Mouse (Mus musculus) neural tube, embryonic 14.5 days (tissue): ENCODE data around the gene Ttc39a. TPM values are rescaled to one million over a fixed set of nuclear protein-coding genes. Genes with fewer than 3 reads are reported as not detected.

Experiments used
- ATAC-seq: fragments of 200-750 bp; cut with Nextera tagmentation; 2 replicates; pipeline ENCODE4 v1.8.0; 2017; ENCODE audit warnings: low read depth, mild to moderate bottlenecking, moderate TSS enrichment, moderate library complexity
- H3K27ac ChIP-seq: fragments of 300-500 bp; sonication (generic); 2 replicates; pipeline ENCODE4 v1.5.1; 2014; ENCODE audit warnings: low read depth, mild to moderate bottlenecking, control low read depth, low read length, moderate library complexity, mixed read lengths
- H3K27me3 ChIP-seq: fragments of 300-500 bp; sonication (generic); 2 replicates; pipeline ENCODE4 v1.6.1; 2014; ENCODE audit warnings: low read length; ENCODE audit not compliant: control insufficient read depth, insufficient read depth
- H3K36me3 ChIP-seq: fragments of 300-500 bp; sonication (generic); 2 replicates; pipeline ENCODE4 v1.6.1; 2014; ENCODE audit warnings: low read length, mixed read lengths; ENCODE audit not compliant: control insufficient read depth, insufficient read depth
- H3K4me1 ChIP-seq: fragments of 300-500 bp; sonication (generic); 2 replicates; pipeline ENCODE4 v1.6.1; 2014; ENCODE audit warnings: low read length; ENCODE audit not compliant: control insufficient read depth, insufficient read depth
- H3K4me2 ChIP-seq: fragments of 300-500 bp; sonication (generic); 2 replicates; pipeline ENCODE4 v1.6.1; 2014; ENCODE audit warnings: mild to moderate bottlenecking, low read depth, low read length, control low read depth
- H3K4me3 ChIP-seq: fragments of 300-500 bp; sonication (generic); 2 replicates; pipeline ENCODE4 v1.5.1; 2014; ENCODE audit warnings: low read depth, low read length, control low read depth, mixed read lengths
- H3K9ac ChIP-seq: fragments of 300-500 bp; sonication (generic); replicated peaks from 2 replicates; pipeline ENCODE4 v1.6.1; 2014; ENCODE audit warnings: low read depth, mild to moderate bottlenecking, control low read depth, low read length, mixed read lengths
- H3K9me3 ChIP-seq: fragments of 300-500 bp; sonication (generic); 2 replicates; pipeline ENCODE4 v1.6.1; 2016; ENCODE audit warnings: low read length; ENCODE audit not compliant: control insufficient read depth
- WGBS: fragments of 180-500 bp; shearing (Covaris S2); extraction: QIAGEN DNeasy Blood & Tissue Kit; methylation state at CpG from one replicate; pipeline ENCODE4 v1.1.7; 2014; 5-methylcytosine and 5-hydroxymethylcytosine counted together
- polyA plus RNA-seq: library from polyadenylated mRNA; unstranded; fragments of >200 nt; fragmentation: Nextera tagmentation; extraction: Ambion mirVana; gene quantifications from 2 replicates; pipeline ENCODE4 v1.2.1, GENCODE M21; 2014

The Ttc39a gene
- 3.2 and 4.9 TPM in 2 replicates for polyA plus RNA-seq

DNA sequence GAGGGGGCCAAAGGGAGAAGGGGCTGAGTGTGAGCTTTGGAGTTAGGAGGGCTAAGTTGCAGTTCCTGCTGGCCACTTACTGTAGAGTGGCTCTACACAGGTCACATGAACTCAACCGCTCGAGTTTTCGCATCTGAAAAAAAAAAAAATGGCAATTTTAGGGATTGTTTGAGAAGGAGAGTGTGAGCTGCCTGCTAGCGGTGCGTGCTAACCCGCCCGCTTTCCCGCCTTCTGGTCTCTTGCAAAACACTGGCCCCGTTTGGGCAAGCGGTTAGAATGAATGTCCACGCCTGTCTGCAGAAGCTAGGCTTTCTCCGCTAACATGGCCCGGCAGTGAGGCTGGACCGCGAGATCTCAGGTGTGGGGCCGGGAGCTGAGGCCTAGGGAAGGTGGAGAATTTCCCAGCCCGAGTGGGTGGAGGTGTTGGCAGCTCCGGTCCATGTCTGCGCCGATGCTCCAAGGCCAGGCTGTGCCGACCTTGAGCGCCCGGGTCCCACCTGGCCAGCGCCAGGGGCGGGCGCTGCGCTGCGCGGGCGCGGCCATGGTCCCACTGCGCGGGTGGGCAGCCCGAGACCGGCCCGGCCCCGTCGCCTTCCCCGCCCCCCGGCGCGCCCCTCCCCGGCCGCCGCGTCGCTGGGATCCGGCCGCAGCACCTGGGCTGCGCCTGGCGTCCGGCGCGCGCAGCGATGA is at the start of gene Ttc39a:
TSS of gene Ttc39a (plus strand) at position 138 of the 690 bp plus-strand sequence.
- Histone ChIP-seq H3K27me3 (no peaks in the 10 kb centered on the region), H3K4me2 (peak within 1 kb of the TSS; percentile 98), H3K4me3 (peak within 1 kb of the TSS; percentile 56), H3K4me1 (peaks cover 9% of the 10 kb centered on the region), H3K9ac (peak within 1 kb of the TSS; percentile 78), H3K36me3 (no peaks in the 10 kb centered on the region), H3K27ac (no peak within 1 kb of the TSS), H3K9me3 (no peaks in the 10 kb centered on the region)
- WGBS, result under 1% methylated on average over 45 of the region's 56 CpGs
- peak; percentile 67 for ATAC-seq

DNA sequence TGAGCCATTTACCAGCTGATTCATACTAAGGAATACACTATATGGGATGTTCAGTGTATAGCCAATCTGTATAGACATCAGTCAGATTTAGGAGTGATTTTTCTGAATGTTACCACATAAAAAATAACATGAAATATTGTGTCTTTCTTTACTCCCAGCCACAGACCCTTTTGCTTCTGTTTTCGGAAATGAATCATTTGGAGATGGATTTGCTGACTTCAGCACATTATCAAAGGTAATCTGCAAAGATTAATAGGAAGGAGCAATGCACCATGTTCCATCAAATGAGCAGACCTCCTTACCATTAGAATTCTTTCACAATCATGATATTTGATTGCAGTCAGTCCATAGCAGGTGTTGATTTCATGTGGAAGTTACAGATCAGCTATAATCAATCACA is 28.3 kb upstream of the Ttc39a start:
- Histone ChIP-seq H3K4me1 (no peaks in the 10 kb centered on the region), H3K4me3 (no peak overlapping the region), H3K4me2 (no peak overlapping the region), H3K9ac (no peak overlapping the region), H3K9me3 (no peaks in the 10 kb centered on the region), H3K27me3 (no peaks in the 10 kb centered on the region), H3K27ac (no peak overlapping the region), H3K36me3 (peaks cover 26% of the 10 kb centered on the region)
- WGBS, result 85% methylated on average over 1 of the region's 1 CpGs
- no peak for ATAC-seq

GRCm38 (mm10) chr4:109382457-109382856 is 24.0 kb upstream of the Ttc39a start:
- H3K27me3 ChIP-seq, result no peaks in the 10 kb centered on the region
- H3K36me3 ChIP-seq, result peaks cover 23% of the 10 kb centered on the region
- H3K4me1 ChIP-seq, result no peaks in the 10 kb centered on the region
- ATAC-seq, result no peak
- no peak overlapping the region for H3K27ac ChIP-seq
- H3K9ac ChIP-seq, result no peak overlapping the region
- H3K9me3 ChIP-seq, result no peaks in the 10 kb centered on the region
- 61% methylated on average over 2 of the region's 2 CpGs for WGBS
- no peak overlapping the region for H3K4me3 ChIP-seq
- no peak overlapping the region for H3K4me2 ChIP-seq

- H3K9me3 ChIP-seq, result no peaks in the 10 kb centered on the region
- 29% methylated on average over 4 of the region's 4 CpGs for WGBS
- no peak overlapping the region for H3K4me2 ChIP-seq
- no peak overlapping the region for H3K4me3 ChIP-seq
- H3K27ac ChIP-seq, result no peak overlapping the region
- peak; percentile 74; the same call in 1 of the 2 replicates for ATAC-seq
- H3K4me1 ChIP-seq, result no peaks in the 10 kb centered on the region
- H3K27me3 ChIP-seq, result no peaks in the 10 kb centered on the region
- H3K36me3 ChIP-seq, result peaks cover 9% of the 10 kb centered on the region; the same call in 1 of the 2 replicates
- H3K9ac ChIP-seq, result no peak overlapping the region
Measured at GRCm38 (mm10) chr4:109385599-109385998, 20.8 kb upstream of the Ttc39a start.

GRCm38 (mm10) chr4:109393229-109393779 is 13.1 kb upstream of the Ttc39a start:
- no peaks in the 10 kb centered on the region for H3K9me3 ChIP-seq
- H3K27me3 ChIP-seq, result no peaks in the 10 kb centered on the region
- H3K4me1 ChIP-seq, result no peaks in the 10 kb centered on the region
- 0 out of 2 replicates have a peak, but pooled peaks cover 6% of the 10 kb centered on the region for H3K36me3 ChIP-seq
- no peak for ATAC-seq
- H3K4me2 ChIP-seq, result no peak overlapping the region
- H3K9ac ChIP-seq, result no peak overlapping the region
- no peak overlapping the region for H3K27ac ChIP-seq
- H3K4me3 ChIP-seq, result no peak overlapping the region
- 82% methylated on average over 6 of the region's 6 CpGs for WGBS

- no peak overlapping the region for H3K4me3 ChIP-seq
- peak; percentile 60; the same call in 1 of the 2 replicates for ATAC-seq
Measured at GRCm38 (mm10) chr4:109393902-109394301, 12.5 kb upstream of the Ttc39a start.

GRCm38 (mm10) chr4:109394314-109395074 is 11.9 kb upstream of the Ttc39a start:
- no peak overlapping the region for H3K9ac ChIP-seq
- H3K27me3 ChIP-seq, result no peaks in the 10 kb centered on the region
- peak; percentile 60; the same call in 1 of the 2 replicates for ATAC-seq
- WGBS, result 45% methylated on average over 13 of the region's 13 CpGs
- peak overlapping the region; percentile 22 for H3K4me2 ChIP-seq
- no peaks in the 10 kb centered on the region for H3K4me1 ChIP-seq
- H3K27ac ChIP-seq, result no peak overlapping the region
- no peak overlapping the region for H3K4me3 ChIP-seq
- no peaks in the 10 kb centered on the region for H3K9me3 ChIP-seq
- H3K36me3 ChIP-seq, result 0 out of 2 replicates have a peak, but pooled peaks cover 4% of the 10 kb centered on the region

More at GRCm38 (mm10) chr4:109393902-109394301, 12.5 kb upstream of the Ttc39a start:
- Histone ChIP-seq H3K36me3 (0 out of 2 replicates have a peak, but pooled peaks cover 6% of the 10 kb centered on the region), H3K9ac (no peak overlapping the region), H3K9me3 (no peaks in the 10 kb centered on the region), H3K4me1 (no peaks in the 10 kb centered on the region), H3K27me3 (no peaks in the 10 kb centered on the region), H3K4me2 (peak overlapping the region; percentile 22), H3K27ac (no peak overlapping the region)
- 12% methylated on average over 13 of the region's 13 CpGs for WGBS

DNA sequence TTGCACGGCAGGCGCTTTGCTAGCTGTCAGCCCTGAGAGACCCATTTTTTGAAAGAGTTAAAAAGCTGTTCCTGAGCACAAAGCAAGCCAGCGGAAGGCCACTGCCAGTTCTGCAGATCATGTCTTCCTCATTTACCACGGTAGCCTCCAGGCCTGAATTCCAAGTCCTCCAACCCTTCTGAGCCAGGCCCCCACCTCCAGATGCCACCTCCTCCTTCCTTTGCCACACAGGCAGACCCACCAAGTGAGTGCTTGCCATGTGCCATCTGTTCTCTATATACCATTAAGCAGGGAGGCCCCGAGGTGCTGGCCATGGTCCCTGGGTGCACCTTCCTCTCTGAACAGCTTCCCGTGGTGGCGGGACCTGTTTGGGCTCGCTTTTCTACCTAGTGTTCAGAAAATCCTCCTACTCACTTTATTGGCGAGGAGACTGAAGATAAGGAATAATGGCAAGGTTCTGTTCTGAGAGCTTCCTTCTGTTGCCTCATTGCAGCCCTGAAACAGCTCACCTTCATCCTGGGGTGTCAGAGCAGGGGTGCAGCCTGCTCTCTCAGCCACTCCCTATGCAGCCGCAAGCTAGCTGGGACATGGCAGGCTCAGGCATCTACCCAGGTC is 6.0 kb upstream of the Ttc39a start:
- Histone ChIP-seq H3K27ac (no peak overlapping the region), H3K27me3 (no peaks in the 10 kb centered on the region), H3K9me3 (no peaks in the 10 kb centered on the region), H3K9ac (no peak overlapping the region), H3K4me2 (no peak overlapping the region), H3K36me3 (no peaks in the 10 kb centered on the region), H3K4me1 (peaks cover under 1% of the 10 kb centered on the region; the same call in 1 of the 2 replicates), H3K4me3 (no peak overlapping the region)
- no peak for ATAC-seq
- 79% methylated on average over 10 of the region's 10 CpGs for whole genome bisulfite sequencing
